Mouse (Mus musculus) heart, adult 18-20 months (tissue): ENCODE measurements at regions not wholly inside any gene's neighbourhood (a gene's known extent, or its start where the extent isn't known, plus 50 kb on each side); places are given as distances from the start of the nearest gene placed in this dataset.
A peak's percentile ranks its signal among the peaks of the same experiment; 100 is the strongest.

Experiments used
- DNase-seq, 2 experiments: peaks; one replicate each; pipeline ENCODE4 v3.0.0; 2021 to 2022; ENCODE audit warnings: mixed read lengths in 1 of 2

DNA sequence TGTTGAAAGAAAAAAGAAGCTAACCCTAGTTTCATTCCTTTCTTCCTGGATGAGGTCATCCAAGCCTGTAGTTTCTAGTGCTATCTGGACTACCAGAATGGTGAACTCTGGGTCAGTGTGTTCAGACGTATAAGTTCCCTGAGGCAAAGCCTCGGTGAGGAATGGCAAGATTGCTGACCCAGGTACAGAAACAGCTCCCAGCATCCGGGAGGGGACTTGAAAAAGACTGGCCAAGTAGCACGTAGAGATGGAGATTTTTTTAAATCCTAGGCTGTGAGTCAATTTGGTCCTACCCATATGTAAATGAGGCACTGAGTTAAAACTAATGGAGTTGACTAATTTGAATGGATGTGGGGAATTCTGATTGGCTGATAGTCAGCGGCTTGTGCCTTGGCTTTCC lies 55.0 kb upstream of the Gm11084 start:
- no peak for DNase-seq

- DNase-seq, result no peak
These were observed 53.5 kb upstream of the Gm11084 start for GRCm38 (mm10) chr2:73040031-73040430.

GRCm38 (mm10) chr2:73039300-73039699 lies 52.8 kb upstream of the Gm11084 start:
- DNase-seq, result no peak

DNA sequence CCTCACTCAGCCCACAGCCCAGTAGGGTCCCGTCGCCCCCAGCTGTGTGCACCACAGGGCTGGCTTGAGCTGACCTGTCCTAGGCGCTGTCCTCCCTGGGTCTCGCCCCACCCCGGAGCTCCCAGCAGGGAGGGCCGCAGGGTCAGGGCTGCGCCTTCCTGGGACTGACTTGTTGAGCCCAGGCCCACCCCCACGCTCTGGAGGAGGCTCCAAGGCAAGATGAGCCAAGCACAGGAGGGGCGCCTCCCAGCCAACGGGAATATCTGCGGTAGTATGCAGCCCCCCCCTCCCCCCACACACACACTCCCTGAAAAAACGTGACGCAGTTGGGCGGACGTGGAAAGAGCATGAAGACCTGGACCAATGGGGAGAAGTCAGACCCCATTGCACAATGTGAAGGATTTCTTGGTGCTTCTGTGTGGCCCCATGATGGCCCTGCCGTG lies 51.8 kb upstream of the Gm11084 start:
- DNase-seq, result peak; percentile 60 to 71

DNA sequence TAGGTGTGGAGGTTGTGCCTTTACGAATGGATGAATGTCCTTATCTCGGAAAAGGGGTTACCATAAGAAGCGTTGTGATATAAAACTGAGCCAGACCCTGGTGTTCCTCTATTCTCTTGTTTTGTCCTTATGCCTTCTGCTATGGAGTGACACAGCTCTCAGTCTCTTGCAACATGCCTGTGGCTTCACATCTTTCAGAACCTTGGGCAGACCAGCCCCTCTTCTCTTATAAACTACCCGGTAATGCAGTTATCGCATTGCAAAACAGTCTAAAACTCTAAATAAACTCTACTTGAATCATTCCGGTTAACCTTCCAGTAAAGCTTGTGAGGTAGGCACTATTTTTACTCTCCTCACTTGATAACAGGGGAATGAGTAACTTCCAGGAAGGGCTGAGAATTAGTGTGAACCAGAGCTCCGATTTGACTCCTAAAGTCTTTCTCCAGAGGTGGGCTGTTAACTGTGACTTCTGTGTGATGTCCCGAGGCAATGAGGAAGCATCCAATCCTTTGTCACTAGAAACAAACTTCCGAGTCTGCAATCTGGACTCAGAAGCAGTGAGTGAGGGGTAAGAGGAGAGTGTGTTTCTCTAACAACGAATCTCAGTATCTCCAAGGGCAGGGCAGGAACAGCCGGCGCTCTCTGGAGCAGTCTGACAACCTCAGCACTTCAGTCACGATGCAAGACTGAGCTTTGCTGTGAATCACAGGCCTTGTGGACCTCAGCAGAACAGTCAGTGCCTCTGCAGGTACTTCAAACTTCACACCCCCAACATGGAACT lies 50.9 kb upstream of the Gm11084 start:
- DNase-seq, result peak; percentile 42 to 66
